Mouse (Mus musculus): Measurements from ENCODE around the gene Tpk1. TPM values are rescaled to one million over a fixed set of nuclear protein-coding genes. Genes with fewer than 3 reads are reported as not detected.
"Not testable (repeated sequence)": the region's sequence is repeated elsewhere in the genome, so short reads cannot be mapped to it uniquely, and the experiment has no call there.

The Tpk1 gene
- polyA plus RNA-seq, 1 experiment = 2.7 TPM

DNA sequence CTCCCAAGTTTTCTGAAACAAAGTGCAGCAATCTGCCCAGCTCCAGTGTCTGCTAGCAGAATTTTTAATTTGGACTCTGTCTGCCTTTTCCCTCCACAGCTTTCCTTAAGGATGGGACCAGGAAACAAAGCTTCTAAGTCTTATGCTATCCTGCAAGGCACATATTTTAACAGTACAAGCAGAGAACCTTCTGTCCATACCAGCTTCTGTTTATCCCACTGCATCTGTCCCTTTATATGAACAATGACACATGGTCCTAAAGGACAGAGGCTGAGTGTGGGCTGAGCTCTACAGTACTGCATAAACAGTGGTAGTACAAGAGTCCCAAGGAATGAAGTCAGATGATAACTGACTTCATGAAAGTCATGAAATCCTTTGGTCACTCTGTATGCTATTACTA, 132.8 kb downstream of the Tpk1 start:
- Histone ChIP-seq H3K4me1 (ENCODE audit: control insufficient read depth, insufficient read depth, low read length) (no peaks in the 10 kb centered on the region; the same call in 1 of the 2 replicates), H3K27ac (ENCODE audit: insufficient read depth, low read length) (no peak overlapping the region), H3K4me3 (ENCODE audit: insufficient read depth, low read length) (no peak overlapping the region)
- TF ChIP-seq CTCF (IDR thresholded peaks at IDR 0.05; ENCODE audit: extremely low read depth, insufficient read depth, low read length) (no peak), POLR2A (IDR thresholded peaks at IDR 0.05; ENCODE audit: extremely low read depth, insufficient read depth, low read length) (no peak)

GRCm38 (mm10) chr6:43532822-43533221, 133.3 kb downstream of the Tpk1 start:
- Histone ChIP-seq H3K4me1 (ENCODE audit: control insufficient read depth, insufficient read depth, low read length) (no peaks in the 10 kb centered on the region; the same call in 1 of the 2 replicates), H3K27ac (ENCODE audit: insufficient read depth, low read length) (no peak overlapping the region), H3K4me3 (ENCODE audit: insufficient read depth, low read length) (no peak overlapping the region)
- TF ChIP-seq CTCF (IDR thresholded peaks at IDR 0.05; ENCODE audit: extremely low read depth, insufficient read depth, low read length) (no peak), POLR2A (IDR thresholded peaks at IDR 0.05; ENCODE audit: extremely low read depth, insufficient read depth, low read length) (no peak)

DNA sequence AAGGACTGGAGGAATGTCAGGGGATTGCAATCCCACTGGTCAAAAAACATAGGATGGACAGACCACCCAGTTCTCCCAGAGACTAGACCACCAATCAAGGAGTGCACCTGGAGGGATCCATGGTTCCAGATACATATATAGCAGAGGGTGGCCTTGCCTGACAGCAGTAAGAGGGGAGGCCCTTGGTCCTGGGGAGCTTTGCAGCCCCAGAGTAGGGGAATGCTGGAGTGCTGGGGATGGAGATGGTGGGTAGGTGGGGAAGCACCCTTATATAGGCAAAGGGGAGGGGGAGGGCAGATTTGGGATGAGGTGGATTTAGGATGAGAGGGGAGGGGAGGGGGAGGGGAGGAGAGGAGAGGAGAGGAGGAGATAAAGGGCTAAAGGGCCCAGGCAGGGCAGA, 134.1 kb downstream of the Tpk1 start:
- no peak overlapping the region for H3K27ac ChIP-seq (ENCODE audit: insufficient read depth, low read length)
- no peaks in the 10 kb centered on the region; the same call in 1 of the 2 replicates for H3K4me1 ChIP-seq (ENCODE audit: control insufficient read depth, insufficient read depth, low read length)
- H3K4me3 ChIP-seq (ENCODE audit: insufficient read depth, low read length) = no peak overlapping the region
- TF ChIP-seq POLR2A (IDR thresholded peaks at IDR 0.05; ENCODE audit: extremely low read depth, insufficient read depth, low read length) = no peak
- TF ChIP-seq CTCF (IDR thresholded peaks at IDR 0.05; ENCODE audit: extremely low read depth, insufficient read depth, low read length) = no peak

GRCm38 (mm10) chr6:43528996-43529395, 137.1 kb downstream of the Tpk1 start:
- H3K4me1 ChIP-seq (ENCODE audit: control insufficient read depth, insufficient read depth, low read length) = no peaks in the 10 kb centered on the region; the same call in 1 of the 2 replicates
- no peak for TF ChIP-seq POLR2A (IDR thresholded peaks at IDR 0.05; ENCODE audit: extremely low read depth, insufficient read depth, low read length)
- no peak for TF ChIP-seq CTCF (IDR thresholded peaks at IDR 0.05; ENCODE audit: extremely low read depth, insufficient read depth, low read length)
- no peak overlapping the region for H3K27ac ChIP-seq (ENCODE audit: insufficient read depth, low read length)
- H3K4me3 ChIP-seq (ENCODE audit: insufficient read depth, low read length) = no peak overlapping the region

DNA sequence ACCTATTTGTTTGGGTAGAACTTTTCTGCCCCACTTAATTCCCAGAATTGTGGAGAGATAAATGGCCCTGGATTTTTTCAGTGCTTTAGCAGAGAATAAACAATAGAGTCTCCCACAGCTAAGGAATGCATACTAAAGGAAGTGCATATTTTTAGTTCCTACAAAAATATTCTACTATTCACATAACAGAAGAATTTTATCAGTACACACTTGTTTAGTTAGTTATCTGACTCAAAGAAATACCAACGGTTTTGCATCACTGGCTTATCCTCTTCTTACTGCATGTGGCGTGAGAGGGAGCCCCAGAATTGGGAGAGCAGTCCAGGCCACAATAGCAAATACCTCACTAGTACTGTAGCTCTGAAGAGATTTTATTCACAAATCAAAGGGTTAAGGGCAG, 141.1 kb downstream of the Tpk1 start:
- TF ChIP-seq POLR2A (IDR thresholded peaks at IDR 0.05; ENCODE audit: extremely low read depth, insufficient read depth, low read length) = no peak
- no peak for TF ChIP-seq CTCF (IDR thresholded peaks at IDR 0.05; ENCODE audit: extremely low read depth, insufficient read depth, low read length)
- H3K4me3 ChIP-seq (ENCODE audit: insufficient read depth, low read length) = no peak overlapping the region
- H3K4me1 ChIP-seq (ENCODE audit: control insufficient read depth, insufficient read depth, low read length) = no peaks in the 10 kb centered on the region
- H3K27ac ChIP-seq (ENCODE audit: insufficient read depth, low read length) = no peak overlapping the region

- no peak for TF ChIP-seq POLR2A (IDR thresholded peaks at IDR 0.05; ENCODE audit: extremely low read depth, insufficient read depth, low read length)
- no peak for TF ChIP-seq CTCF (IDR thresholded peaks at IDR 0.05; ENCODE audit: extremely low read depth, insufficient read depth, low read length)
- Histone ChIP-seq H3K27ac (ENCODE audit: insufficient read depth, low read length) (no peak overlapping the region), H3K4me3 (ENCODE audit: insufficient read depth, low read length) (no peak overlapping the region), H3K4me1 (ENCODE audit: control insufficient read depth, insufficient read depth, low read length) (no peaks in the 10 kb centered on the region)
Observed at GRCm38 (mm10) chr6:43522046-43522445, 144.0 kb downstream of the Tpk1 start.

DNA sequence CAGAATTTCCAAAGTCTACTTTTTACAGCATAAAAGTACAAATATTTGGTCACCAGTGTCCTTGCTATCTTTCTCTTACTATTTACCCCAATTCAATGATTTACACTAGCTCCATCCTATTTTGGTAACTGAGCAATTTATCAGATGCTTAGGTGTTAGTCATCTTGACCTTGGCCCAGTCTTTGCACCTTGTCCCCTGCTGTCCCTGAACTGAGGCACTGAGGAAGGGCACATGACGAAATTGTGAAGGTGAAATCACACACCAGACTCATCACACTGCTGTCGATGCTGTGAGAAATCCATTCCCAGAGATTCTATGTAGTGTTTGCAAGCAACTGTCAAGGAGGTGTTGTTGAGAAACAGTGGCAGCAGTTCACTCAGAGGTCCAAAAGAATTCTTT, 145.9 kb downstream of the Tpk1 start:
- no peak overlapping the region for H3K27ac ChIP-seq (ENCODE audit: insufficient read depth, low read length)
- no peak for TF ChIP-seq CTCF (IDR thresholded peaks at IDR 0.05; ENCODE audit: extremely low read depth, insufficient read depth, low read length)
- no peak for TF ChIP-seq POLR2A (IDR thresholded peaks at IDR 0.05; ENCODE audit: extremely low read depth, insufficient read depth, low read length)
- H3K4me3 ChIP-seq (ENCODE audit: insufficient read depth, low read length) = no peak overlapping the region
- no peaks in the 10 kb centered on the region; the same call in 1 of the 2 replicates for H3K4me1 ChIP-seq (ENCODE audit: control insufficient read depth, insufficient read depth, low read length)

DNA sequence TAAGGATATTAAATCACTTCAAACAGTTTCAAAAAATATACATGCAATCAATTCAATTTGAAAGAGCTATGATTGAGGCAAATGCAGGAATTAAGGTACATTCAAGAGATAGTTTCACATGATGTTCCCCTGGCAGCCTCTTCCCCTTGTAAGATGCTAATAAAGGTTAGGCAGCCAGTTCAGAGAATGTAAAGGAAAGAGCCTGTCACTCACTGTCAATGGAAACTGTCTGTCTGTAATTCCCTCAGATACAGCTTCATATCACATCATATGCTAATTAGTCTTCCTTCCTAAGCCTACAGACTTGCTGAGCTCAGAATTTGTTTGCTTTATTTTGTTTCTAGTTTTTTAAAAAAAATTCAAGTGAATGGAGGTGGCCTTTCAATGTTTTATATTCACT, 147.7 kb downstream of the Tpk1 start:
- Histone ChIP-seq H3K4me1 (ENCODE audit: control insufficient read depth, insufficient read depth, low read length) (no peaks in the 10 kb centered on the region; the same call in 1 of the 2 replicates), H3K27ac (ENCODE audit: insufficient read depth, low read length) (no peak overlapping the region), H3K4me3 (ENCODE audit: insufficient read depth, low read length) (no peak overlapping the region)
- TF ChIP-seq POLR2A (IDR thresholded peaks at IDR 0.05; ENCODE audit: extremely low read depth, insufficient read depth, low read length) = no peak
- TF ChIP-seq CTCF (IDR thresholded peaks at IDR 0.05; ENCODE audit: extremely low read depth, insufficient read depth, low read length) = no peak

GRCm38 (mm10) chr6:43517316-43517655, 148.8 kb downstream of the Tpk1 start:
- H3K4me3 ChIP-seq (ENCODE audit: insufficient read depth, low read length) = no peak overlapping the region
- no peak overlapping the region for H3K27ac ChIP-seq (ENCODE audit: insufficient read depth, low read length)
- TF ChIP-seq CTCF (IDR thresholded peaks at IDR 0.05; ENCODE audit: extremely low read depth, insufficient read depth, low read length) = no peak
- TF ChIP-seq POLR2A (IDR thresholded peaks at IDR 0.05; ENCODE audit: extremely low read depth, insufficient read depth, low read length) = no peak

DNA sequence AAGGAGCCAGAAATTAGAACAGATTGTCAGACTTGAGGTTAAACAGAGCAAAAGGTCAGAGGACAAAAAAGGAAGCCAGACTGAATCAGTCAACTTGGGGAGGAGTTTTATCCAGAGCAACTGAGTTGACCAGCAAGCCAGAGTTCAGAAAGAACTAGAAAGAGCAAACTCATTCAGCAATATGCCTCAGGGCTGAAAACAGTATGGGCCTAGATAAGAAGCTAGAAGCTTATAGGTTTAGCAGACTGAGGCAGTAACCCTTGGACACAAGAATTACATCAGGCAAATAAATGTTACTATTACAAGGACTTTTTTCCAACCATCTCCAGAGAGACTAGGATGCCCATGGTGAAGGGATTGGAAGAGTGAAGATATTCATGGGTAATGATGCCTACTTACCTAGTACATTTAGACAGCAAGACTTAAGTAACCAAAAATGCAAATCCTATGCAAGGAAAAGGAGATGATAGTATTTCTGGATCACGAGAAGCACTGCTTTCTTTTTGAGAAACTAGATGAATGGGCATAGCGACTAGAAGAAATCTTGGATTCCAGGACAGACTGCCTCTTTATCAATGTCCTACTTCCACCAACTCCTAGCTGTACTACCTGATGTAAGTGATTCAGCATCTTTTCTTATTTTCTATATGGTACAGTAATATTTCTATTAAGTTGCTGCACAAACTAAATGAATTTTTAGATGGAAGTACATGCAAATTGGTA, 149.3 kb downstream of the Tpk1 start:
- H3K27ac ChIP-seq (ENCODE audit: insufficient read depth, low read length) = no peak overlapping the region
- no peak overlapping the region for H3K4me3 ChIP-seq (ENCODE audit: insufficient read depth, low read length)
- no peak for TF ChIP-seq CTCF (IDR thresholded peaks at IDR 0.05; ENCODE audit: extremely low read depth, insufficient read depth, low read length)
- no peak for TF ChIP-seq POLR2A (IDR thresholded peaks at IDR 0.05; ENCODE audit: extremely low read depth, insufficient read depth, low read length)
- H3K4me1 ChIP-seq (ENCODE audit: control insufficient read depth, insufficient read depth, low read length) = no peaks in the 10 kb centered on the region; the same call in 1 of the 2 replicates

More at GRCm38 (mm10) chr6:43517316-43517655, 148.8 kb downstream of the Tpk1 start:
- H3K4me1 ChIP-seq (ENCODE audit: control insufficient read depth, insufficient read depth, low read length) = no peaks in the 10 kb centered on the region; the same call in 1 of the 2 replicates

DNA sequence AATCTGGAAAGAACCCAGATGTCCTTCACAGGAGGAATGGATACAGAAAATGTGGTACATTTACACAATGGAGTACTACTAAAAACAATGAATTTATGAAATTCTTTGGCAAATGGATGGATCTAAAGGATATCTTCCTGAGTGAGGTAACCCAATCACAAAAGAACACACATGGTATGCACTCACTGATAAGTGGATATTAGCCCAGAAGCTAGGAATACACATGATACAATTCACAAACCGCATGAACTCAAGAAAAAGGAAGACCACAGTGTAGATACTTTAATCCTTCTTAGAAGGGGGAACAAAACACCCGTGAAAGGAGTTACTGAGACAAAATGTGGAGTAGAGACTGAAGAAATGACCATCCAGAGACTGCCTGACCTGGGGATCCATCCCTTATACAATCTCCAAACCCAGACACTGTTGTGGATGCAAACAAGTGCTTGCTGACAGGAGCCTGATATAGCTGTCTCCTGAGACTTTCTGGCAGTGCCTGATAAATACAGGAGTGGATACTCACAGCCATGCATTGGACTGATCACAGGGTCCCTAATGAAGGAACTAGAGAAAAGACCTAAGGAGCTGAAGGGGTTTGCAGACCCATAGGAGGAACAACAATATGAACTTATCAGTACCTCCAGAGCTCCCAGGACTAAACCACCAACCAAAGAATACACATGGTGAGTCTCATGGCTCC, 159.2 kb downstream of the Tpk1 start:
- H3K4me1 ChIP-seq (ENCODE audit: control insufficient read depth, insufficient read depth, low read length); H3K27ac ChIP-seq (ENCODE audit: insufficient read depth, low read length); H3K4me3 ChIP-seq (ENCODE audit: insufficient read depth, low read length): not testable (repeated sequence)

All from cortical plate, adult 2 months (tissue).